Mouse (Mus musculus) CH12.LX (cell line): ENCODE measurements at regions not wholly inside any gene's neighbourhood (a gene's known extent, or its start where the extent isn't known, plus 50 kb on each side); places are given as distances from the start of the nearest gene placed in this dataset.

ENCODE experiments used
- DNase-seq: peaks from one replicate; pipeline ENCODE4 v3.0.0-alpha.2; 2013; ENCODE audit errors: extremely low read depth
- H3K27ac ChIP-seq: 2 replicates; pipeline ENCODE4 v1.5.1; 2012; ENCODE audit warnings: low read depth, mild to moderate bottlenecking, control low read depth, moderate library complexity; ENCODE audit not compliant: insufficient read depth
- H3K27me3 ChIP-seq: replicated peaks from 2 replicates; pipeline ENCODE3; 2012; ENCODE audit warnings: inconsistent platforms
- H3K36me3 ChIP-seq, 2 experiments: replicated peaks in 1 of 2; 2 replicates each; pipeline versions ENCODE3 to v1.6.1; 2012; ENCODE audit warnings: inconsistent platforms in 1 of 2, low read length in 1 of 2, mild to moderate bottlenecking in 1 of 2, mixed read lengths in 1 of 2, moderate library complexity in 1 of 2; ENCODE audit not compliant: control insufficient read depth in 1 of 2, insufficient read depth in 1 of 2
- H3K4me1 ChIP-seq, 2 experiments: 2 replicates each; pipeline ENCODE4 v1.6.1; 2012; ENCODE audit warnings: inconsistent platforms in 1 of 2, moderate library complexity in 1 of 2; ENCODE audit not compliant: insufficient read depth in 2 of 2, control insufficient read depth in 1 of 2
- H3K4me2 ChIP-seq: 2 replicates; pipeline ENCODE4 v1.6.1; 2012; ENCODE audit warnings: low read depth, mild to moderate bottlenecking, control low read depth; ENCODE audit not compliant: poor library complexity, insufficient read depth, severe bottlenecking
- H3K4me3 ChIP-seq, 3 experiments: fragments of 150-350 bp in 1 of 3; sonication (generic) in 1 of 3; replicated peaks in 1 of 3; 2 replicates each; pipeline versions ENCODE3 to v1.5.1; 2011 to 2012; ENCODE audit warnings: low read depth in 2 of 3, low read length in 2 of 3, mild to moderate bottlenecking in 2 of 3, moderate library complexity in 2 of 3, control low read depth in 1 of 3, improper control_type of control experiment in 1 of 3, inconsistent platforms in 1 of 3, mixed read lengths in 1 of 3; ENCODE audit not compliant: poor library complexity in 1 of 3
- H3K79me2 ChIP-seq: replicated peaks from 2 replicates; pipeline ENCODE4 v1.6.1; 2012; ENCODE audit warnings: mild to moderate bottlenecking, moderate library complexity; ENCODE audit not compliant: control insufficient read depth, poor library complexity, insufficient read depth, severe bottlenecking; ENCODE audit errors: extremely low read depth
- H3K9ac ChIP-seq: 2 replicates; pipeline ENCODE4 v1.6.1; 2012; ENCODE audit warnings: low read depth, mild to moderate bottlenecking, control low read depth, moderate library complexity; ENCODE audit not compliant: insufficient read depth
- H3K9me3 ChIP-seq: replicated peaks from 2 replicates; pipeline ENCODE3; 2012; ENCODE audit warnings: low read length, inconsistent platforms, mixed read lengths
- BHLHE40 ChIP-seq: IDR thresholded peaks from 2 replicates; pipeline ENCODE4 v1.6.1; 2011; ENCODE audit warnings: mild to moderate bottlenecking, low read depth, low read length, improper control_type of control experiment
- CHD2 ChIP-seq: IDR thresholded peaks from 2 replicates; pipeline ENCODE4 v1.6.1; 2011; ENCODE audit warnings: low read length, improper control_type of control experiment
- CTCF ChIP-seq, 2 experiments: IDR thresholded peaks in 1 of 2; conservative IDR thresholded peaks in 1 of 2; 2 replicates each; pipeline ENCODE4 v1.5.1; 2011 to 2012; ENCODE audit warnings: low read depth in 2 of 2, low read length in 2 of 2, improper control_type of control experiment in 1 of 2, inconsistent platforms in 1 of 2, mild to moderate bottlenecking in 1 of 2, moderate library complexity in 1 of 2
- E2F4 ChIP-seq: IDR thresholded peaks from 2 replicates; pipeline ENCODE4 v1.6.1; 2011; ENCODE audit warnings: low read depth, low read length, improper control_type of control experiment; ENCODE audit not compliant: insufficient replicate concordance
- ELF1 ChIP-seq: IDR thresholded peaks from 2 replicates; pipeline ENCODE4 v1.6.1; 2014; ENCODE audit warnings: low read depth, mild to moderate bottlenecking, inconsistent platforms, low read length, improper control_type of control experiment
- EP300 ChIP-seq: IDR thresholded peaks from 2 replicates; pipeline ENCODE4 v1.6.1; 2011; ENCODE audit warnings: low read length, improper control_type of control experiment
- IRF4 ChIP-seq: IDR thresholded peaks from 2 replicates; pipeline ENCODE4 v1.6.1; 2014; ENCODE audit warnings: low read depth, mild to moderate bottlenecking, inconsistent platforms, low read length, improper control_type of control experiment
- JUN ChIP-seq: IDR thresholded peaks from 2 replicates; pipeline ENCODE4 v1.6.1; 2011; ENCODE audit warnings: low read depth, mild to moderate bottlenecking, low read length, improper control_type of control experiment, moderate library complexity; ENCODE audit not compliant: insufficient read depth
- MAFK ChIP-seq: IDR thresholded peaks from 2 replicates; pipeline ENCODE4 v1.6.1; 2011; ENCODE audit warnings: low read length, improper control_type of control experiment; ENCODE audit not compliant: insufficient replicate concordance
- MAX ChIP-seq: IDR thresholded peaks from 2 replicates; pipeline ENCODE4 v1.6.1; 2011; ENCODE audit warnings: low read length, improper control_type of control experiment
- MEF2A ChIP-seq: IDR thresholded peaks from 2 replicates; pipeline ENCODE4 v1.6.1; 2014; ENCODE audit warnings: low read depth, mild to moderate bottlenecking, inconsistent platforms, low read length, improper control_type of control experiment, borderline replicate concordance
- MXI1 ChIP-seq: IDR thresholded peaks from 2 replicates; pipeline ENCODE4 v1.6.1; 2011; ENCODE audit warnings: mild to moderate bottlenecking, low read depth, low read length, improper control_type of control experiment
- MYC ChIP-seq: IDR thresholded peaks from 2 replicates; pipeline ENCODE4 v1.6.1; 2011; ENCODE audit warnings: low read depth, mild to moderate bottlenecking, improper control_type of control experiment, low read length
- NELFE ChIP-seq: IDR thresholded peaks from 2 replicates; pipeline ENCODE4 v1.6.1; 2011; ENCODE audit warnings: low read depth, low read length, improper control_type of control experiment
- NRF1 ChIP-seq: IDR thresholded peaks from 2 replicates; pipeline ENCODE4 v1.6.1; 2014; ENCODE audit warnings: low read depth, mild to moderate bottlenecking, inconsistent platforms, low read length, improper control_type of control experiment, moderate library complexity
- POLR2A ChIP-seq: IDR thresholded peaks from 2 replicates; pipeline ENCODE4 v1.6.1; 2011; ENCODE audit warnings: low read depth, mild to moderate bottlenecking, improper control_type of control experiment, low read length
- POLR2AphosphoS2 ChIP-seq: IDR thresholded peaks from 2 replicates; pipeline ENCODE4 v1.6.1; 2011; ENCODE audit warnings: low read depth, low read length, improper control_type of control experiment
- RAD21 ChIP-seq: IDR thresholded peaks from 2 replicates; pipeline ENCODE4 v1.6.1; 2011; ENCODE audit warnings: low read depth, mild to moderate bottlenecking, low read length, improper control_type of control experiment, moderate library complexity
- SIN3A ChIP-seq: IDR thresholded peaks from 2 replicates; pipeline ENCODE4 v1.6.1; 2012; ENCODE audit warnings: low read length, improper control_type of control experiment, inconsistent platforms
- TBP ChIP-seq: conservative IDR thresholded peaks from 2 replicates; pipeline ENCODE4 v1.6.1; 2011; ENCODE audit warnings: low read depth, low read length, improper control_type of control experiment
- TCF12 ChIP-seq: IDR thresholded peaks from 2 replicates; pipeline ENCODE4 v1.6.1; 2014; ENCODE audit warnings: low read depth, mild to moderate bottlenecking, inconsistent platforms, low read length, improper control_type of control experiment
- ZC3H11A ChIP-seq: IDR thresholded peaks from 2 replicates; pipeline ENCODE4 v1.6.1; 2012; ENCODE audit warnings: low read depth, mild to moderate bottlenecking, inconsistent platforms, low read length, improper control_type of control experiment
- ZKSCAN1 ChIP-seq: IDR thresholded peaks from 2 replicates; pipeline ENCODE4 v1.6.1; 2012; ENCODE audit warnings: low read depth, inconsistent platforms, low read length, improper control_type of control experiment, borderline replicate concordance
- ZMIZ1 ChIP-seq: IDR thresholded peaks from 2 replicates; pipeline ENCODE4 v1.6.1; 2012; ENCODE audit warnings: low read depth, mild to moderate bottlenecking, inconsistent platforms, low read length, improper control_type of control experiment
- ZNF384 ChIP-seq: IDR thresholded peaks from 2 replicates; pipeline ENCODE4 v1.6.1; 2012; ENCODE audit warnings: low read depth, low read length, improper control_type of control experiment, inconsistent platforms
- dilution Hi-C: fragments of 300-500 bp; cut with MboI; formaldehyde crosslinking; loops from 2 replicates; pipeline ENCODE4 v1.14.3; 2020; ENCODE audit warnings: low sequenced_read_pairs; ENCODE audit not compliant: extremely low pct_unique_long_range_greater_than_20kb, extremely low pct_ligation_motif_present
- in situ Hi-C: fragments of 300-500 bp; cut with MboI; formaldehyde crosslinking; loops from 3 replicates; pipeline ENCODE4 v1.14.3; 2019; ENCODE audit warnings: low sequenced_read_pairs, low pct_ligation_motif_present, low pct_unique_long_range_greater_than_20kb, mixed read lengths

DNA sequence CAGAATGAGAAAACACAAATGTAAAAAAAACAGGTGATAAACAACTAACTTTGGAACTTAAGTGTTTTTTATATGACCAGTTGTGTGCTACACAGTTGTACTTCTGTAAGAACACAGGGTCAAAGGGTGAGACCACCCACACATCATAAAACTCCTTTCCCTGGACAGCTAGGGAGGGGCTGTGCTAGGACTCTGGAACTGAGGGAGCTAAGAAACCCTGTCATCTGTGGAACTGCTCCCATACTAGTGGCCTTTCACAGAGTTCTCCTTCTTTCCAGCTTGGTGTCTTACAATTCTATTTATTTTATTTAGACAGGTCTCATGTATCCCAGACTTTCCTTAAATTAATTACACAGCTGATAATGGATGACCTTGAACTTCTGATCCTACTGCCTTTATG lies 640.4 kb upstream of the Nrp1 start:
- no peak overlapping the region for H3K4me3 ChIP-seq
- TF ChIP-seq MAFK (no peak), ZNF384 (no peak), MEF2A (no peak), TBP (no peak), ZKSCAN1 (no peak), ZC3H11A (no peak), E2F4 (no peak), BHLHE40 (no peak), CHD2 (no peak), TCF12 (no peak), CTCF (conservative IDR thresholded peaks at IDR 0.05 in 1 of 2, IDR thresholded peaks at IDR 0.05 in 1 of 2; ENCODE audit: low read depth in 2 of 2, low read length in 2 of 2) (no peak), MYC (no peak), SIN3A (no peak), NRF1 (no peak), POLR2AphosphoS2 (no peak), IRF4 (no peak), EP300 (no peak), ZMIZ1 (no peak)
- TF ChIP-seq, all 38 proteins: peak for 0
- DNase-seq, result no peak
- no peak overlapping the region for H3K4me2 ChIP-seq
- no peaks in the 10 kb centered on the region for H3K27me3 ChIP-seq
- H3K4me1 ChIP-seq, result no peaks in the 10 kb centered on the region
- H3K36me3 ChIP-seq, result no peaks in the 10 kb centered on the region
- H3K9me3 ChIP-seq, result no peaks in the 10 kb centered on the region
- in situ Hi-C loops (no loop called here), dilution Hi-C loops (no loop called here)
- no peaks in the 10 kb centered on the region for H3K79me2 ChIP-seq
- H3K9ac ChIP-seq, result no peak overlapping the region
- no peak overlapping the region for H3K27ac ChIP-seq

DNA sequence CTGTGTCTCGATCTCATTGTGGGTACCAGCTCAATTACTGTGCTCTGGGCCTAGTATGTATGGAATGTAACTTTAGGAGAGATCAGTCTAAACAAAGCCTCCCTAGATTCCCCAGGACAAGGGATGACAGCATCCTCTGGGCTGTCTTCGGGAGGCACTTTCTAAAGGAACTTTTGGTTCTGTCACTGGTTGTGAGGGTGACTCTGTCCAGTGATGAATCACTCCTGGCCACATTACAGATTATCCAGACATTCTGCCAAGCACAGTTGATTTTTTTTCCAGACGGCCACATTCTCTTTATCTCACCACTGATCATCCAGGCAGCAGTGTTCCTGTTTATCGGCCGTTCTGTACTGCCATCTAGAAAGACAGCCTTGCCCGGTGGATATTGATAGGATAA lies 638.5 kb upstream of the Nrp1 start:
- no peak for TF ChIP-seq NELFE
- TF ChIP-seq MYC, result no peak
- no peak for TF ChIP-seq MXI1
- TF ChIP-seq JUN, result no peak
- no peak for TF ChIP-seq ELF1
- no peak for TF ChIP-seq ZMIZ1
- TF ChIP-seq MAX, result no peak
- no peak for TF ChIP-seq E2F4
- TF ChIP-seq RAD21, result no peak
- no peak for TF ChIP-seq POLR2A
- no peak for TF ChIP-seq IRF4
- TF ChIP-seq, all 38 proteins: peak for 0
- in situ Hi-C loops, result no loop called here
- no peak overlapping the region for H3K4me2 ChIP-seq
- H3K9me3 ChIP-seq, result no peaks in the 10 kb centered on the region
- no peaks in the 10 kb centered on the region for H3K27me3 ChIP-seq
- dilution Hi-C loops, result no loop called here
- DNase-seq, result no peak
- no peaks in the 10 kb centered on the region for H3K79me2 ChIP-seq
- no peaks in the 10 kb centered on the region for H3K36me3 ChIP-seq
- no peak overlapping the region for H3K4me3 ChIP-seq
- no peak overlapping the region for H3K9ac ChIP-seq
- no peak overlapping the region for H3K27ac ChIP-seq
- H3K4me1 ChIP-seq, result no peaks in the 10 kb centered on the region
